Mouse (Mus musculus): Measurements from ENCODE around the gene Gfod2.

DNA sequence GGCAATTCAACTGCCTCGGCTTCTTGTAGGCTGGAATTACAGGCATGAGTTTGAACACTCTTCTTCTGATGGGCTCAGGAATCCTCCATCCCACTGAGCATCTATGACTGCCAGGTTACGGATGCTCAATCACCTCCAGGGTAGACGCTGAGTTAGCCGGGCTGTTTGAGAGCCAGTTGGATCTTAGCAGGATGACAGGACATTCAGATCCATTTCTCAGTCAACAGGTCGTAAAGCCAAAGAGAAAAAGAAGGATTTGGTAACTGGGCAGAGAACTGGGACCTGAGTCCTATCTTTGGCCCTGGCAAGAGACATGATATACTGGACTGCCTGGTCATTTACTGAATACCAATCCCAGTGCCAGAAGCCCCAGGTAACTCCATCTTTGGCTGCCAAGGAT is 19.2 kb downstream of the Gfod2 start:
- TF ChIP-seq EP300 (IDR thresholded peaks at IDR 0.05; ENCODE audit: low read depth in 1 of 2, low read length in 2 of 2) (no peak), CTCF (IDR thresholded peaks at IDR 0.05 in 2 of 3, conservative IDR thresholded peaks at IDR 0.05 in 1 of 3; ENCODE audit: control insufficient read depth in 1 of 3, insufficient read depth in 1 of 3, low read depth in 2 of 3, low read length in 3 of 3, poor library complexity in 1 of 3, severe bottlenecking in 1 of 3) (no peak), POLR2A (IDR thresholded peaks at IDR 0.05; ENCODE audit: control insufficient read depth in 1 of 2, insufficient read depth in 1 of 2, low read depth in 1 of 2, low read length in 2 of 2, poor library complexity in 1 of 2) (no peak), HCFC1 (IDR thresholded peaks at IDR 0.05; ENCODE audit: low read depth, low read length) (no peak), ZKSCAN1 (IDR thresholded peaks at IDR 0.05; ENCODE audit: low read depth, low read length) (no peak), RCOR1 (IDR thresholded peaks at IDR 0.05; ENCODE audit: low read depth, low read length) (no peak), MXI1 (IDR thresholded peaks at IDR 0.05; ENCODE audit: low read depth, low read length) (no peak), NELFE (IDR thresholded peaks at IDR 0.05; ENCODE audit: low read depth, low read length) (no peak), TAL1 (IDR thresholded peaks at IDR 0.05; ENCODE audit: low read length) (no peak), GABPA (IDR thresholded peaks at IDR 0.05; ENCODE audit: low read depth, low read length) (no peak), KAT2A (conservative IDR thresholded peaks at IDR 0.05; ENCODE audit: low read depth, low read length) (no peak), UBTF (IDR thresholded peaks at IDR 0.05; ENCODE audit: borderline replicate concordance, insufficient read depth, low read depth, low read length) (no peak), USF1 (IDR thresholded peaks at IDR 0.05; ENCODE audit: low read depth, low read length) (no peak), ELF1 (IDR thresholded peaks at IDR 0.05; ENCODE audit: low read depth, low read length) (no peak)
